Mouse (Mus musculus) gastrocnemius, adult 2 months (tissue): ENCODE measurements around the gene Mx1. TPM values are rescaled to one million over a fixed set of nuclear protein-coding genes. Genes with fewer than 3 reads are reported as not detected.

Experiments
- DNase-seq: peaks from one replicate; pipeline ENCODE4 v3.0.0; 2022
- H3K27ac ChIP-seq: fragments of 200-600 bp; 2 replicates; pipeline ENCODE4 v1.8.1; 2022; ENCODE audit warnings: mild to moderate bottlenecking
- H3K4me3 ChIP-seq: fragments of 200-600 bp; 2 replicates; pipeline ENCODE4 v1.8.1; 2022; ENCODE audit warnings: mild to moderate bottlenecking, moderate library complexity
- CTCF ChIP-seq: fragments of 200-600 bp; IDR thresholded peaks from 2 replicates; pipeline ENCODE4 v1.8.1; 2022; ENCODE audit warnings: antibody characterized with exemption, mild to moderate bottlenecking, moderate library complexity
- intact Hi-C: fragments of 180-260 bp; cut with DNase I; formaldehyde crosslinking; loops from one replicate; pipeline ENCODE4 v1.15.1; 2025
- total RNA-seq, 2 experiments: library from RNA; stranded (reverse); gene quantifications; 2 replicates each; pipeline ENCODE4 v1.2.3; 2021

The Mx1 gene
- total RNA-seq, 2 experiments from 2014 or later: 0.33 to 0.36 TPM

DNA sequence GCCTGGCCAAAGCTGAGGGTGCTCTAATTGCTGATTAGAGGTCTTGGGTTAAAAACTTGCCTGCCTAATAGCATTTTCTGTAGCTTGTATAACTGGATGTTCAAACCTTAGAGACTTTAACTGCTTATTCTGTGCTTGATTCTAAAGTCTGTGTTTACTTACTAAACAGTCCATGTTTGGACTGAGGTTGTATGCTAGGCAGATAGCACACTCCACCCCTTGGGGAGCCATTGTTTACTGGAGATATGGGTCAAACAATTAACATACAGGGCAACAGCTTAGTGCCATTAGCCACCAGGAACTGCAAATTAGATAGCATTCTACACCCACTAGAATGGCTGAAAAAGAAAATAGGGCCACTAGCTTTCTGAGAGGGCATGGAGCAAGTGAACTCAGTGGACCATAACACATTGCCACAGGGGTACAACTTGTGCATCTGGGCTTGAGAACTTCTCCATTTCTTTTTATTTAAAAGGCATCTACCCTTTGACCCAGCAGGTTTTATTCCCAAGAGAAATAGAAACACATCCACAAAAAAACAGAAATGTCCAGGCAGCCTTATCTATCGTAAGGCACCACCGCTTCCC is 64.7 kb downstream of the Mx1 start:
- Histone ChIP-seq H3K27ac (no peak overlapping the region), H3K4me3 (no peak overlapping the region)
- no peak for TF ChIP-seq CTCF
- intact Hi-C loops: no loop called here
- DNase-seq: no peak

Other genes with a start within 250 kb of the Mx1 start
- 1 to 10 TPM; 1.1 to 2.9 TPM for gene Bace2, start 106.2 kb downstream of the Mx1 start, total RNA-seq
- gene Fam3b, start 51.9 kb upstream of the Mx1 start, total RNA-seq: not detected
- under 1 TPM in 1 of 2 experiments, not detected in 1; 0.14 TPM for gene Tmprss2, start 148.3 kb upstream of the Mx1 start, total RNA-seq